Mouse (Mus musculus) right cerebral cortex, adult 2 months (tissue): ENCODE measurements around the gene Tank.

Experiments used
- DNase-seq, 2 experiments: peaks; one replicate each; pipeline ENCODE4 v3.0.0; 2021 to 2022; ENCODE audit warnings: low spot score in 2 of 2

The Tank gene

GRCm38 (mm10) chr2:61656421-61657411 lies 78.3 kb downstream of the Tank start:
- peak; percentile 89 to 90 for DNase-seq

GRCm38 (mm10) chr2:61659254-61659653 lies 80.9 kb downstream of the Tank start:
- no peak for DNase-seq

- no peak for DNase-seq
Observed at GRCm38 (mm10) chr2:61662833-61663232, 84.4 kb downstream of the Tank start.

GRCm38 (mm10) chr2:61663573-61664241 lies 85.3 kb downstream of the Tank start:
- DNase-seq = no peak

GRCm38 (mm10) chr2:61667420-61667819 lies 89.0 kb downstream of the Tank start:
- no peak for DNase-seq

- DNase-seq = peak; percentile 62 to 68
Observed at GRCm38 (mm10) chr2:61668260-61668659, 89.9 kb downstream of the Tank start.

- no peak for DNase-seq
Observed at GRCm38 (mm10) chr2:61674555-61674954, 96.2 kb downstream of the Tank start.

- DNase-seq = no peak
Observed at GRCm38 (mm10) chr2:61681572-61681971, 103.2 kb downstream of the Tank start.

- DNase-seq = no peak
Observed at GRCm38 (mm10) chr2:61686533-61686932, 108.1 kb downstream of the Tank start.

GRCm38 (mm10) chr2:61689086-61689485 lies 110.7 kb downstream of the Tank start:
- no peak for DNase-seq
